ENCODE assay signal across 8 mouse cellular contexts in genomic region chr2:5378922-5379321, GRCm38 (mm10).
A peak's percentile ranks its signal among the peaks of the same experiment; 100 is the strongest.
DNase-seq lines count a peak whose midpoint lies in the region; ATAC-seq lines count a peak whose summit lies in the region.
"Not testable (repeated sequence)": the region's sequence is repeated elsewhere in the genome, so short reads cannot be mapped to it uniquely, and the experiment has no call there.

No protein-coding gene starts in this region.

- not testable (repeated sequence) for H3K27me3 ChIP-seq in hindbrain, embryonic 10.5 days (ENCODE audit: insufficient read depth, poor library complexity, severe bottlenecking); limb, embryonic 11.5 days (ENCODE audit: control insufficient read depth, insufficient read depth, low read length); midbrain, embryonic 11.5 days (ENCODE audit: control insufficient read depth, insufficient read depth, low read length)

- not testable (repeated sequence) for H3K36me3 ChIP-seq in hindbrain, embryonic 10.5 days; limb, embryonic 11.5 days (ENCODE audit: control insufficient read depth, insufficient read depth, low read length); midbrain, embryonic 11.5 days (ENCODE audit: control insufficient read depth, insufficient read depth, low read length)

- not testable (repeated sequence) for H3K9me3 ChIP-seq in hindbrain, embryonic 10.5 days; limb, embryonic 11.5 days (ENCODE audit: control insufficient read depth, low read length); midbrain, embryonic 11.5 days (ENCODE audit: control insufficient read depth, low read length)

- not testable (repeated sequence) for H3K9ac ChIP-seq in limb, embryonic 11.5 days (ENCODE audit: low read length); midbrain, embryonic 11.5 days (ENCODE audit: low read length)

- not testable (repeated sequence) for H3K27ac ChIP-seq in hindbrain, embryonic 10.5 days; limb, embryonic 11.5 days (replicated peaks; ENCODE audit: low read depth, low read length); midbrain, embryonic 11.5 days (ENCODE audit: low read depth, low read length)

- not testable (repeated sequence) for ATAC-seq in limb, embryonic 11.5 days (ENCODE audit: insufficient number of reproducible peaks, low FRiP score, low TSS enrichment, low read depth); midbrain, embryonic 11.5 days (ENCODE audit: low FRiP score)

- peak; percentile 71 for DNase-seq in A20 (ENCODE audit: low read depth, low spot score)
- DNase-seq in R1 (ENCODE audit: low read depth, low spot score), result peak; percentile 66
- DNase-seq in embryo, embryonic 9.5 days (ENCODE audit: extremely low spot score), result peak; percentile 89
- peak; percentile 79 for DNase-seq in hindbrain, embryonic 10.5 days (ENCODE audit: low spot score)
- DNase-seq in kidney, adult 9 months, result peak; percentile 51
- DNase-seq in limb, embryonic 11.5 days (ENCODE audit: low spot score), result peak; percentile 63
- peak; percentile 93 for DNase-seq in midbrain, embryonic 11.5 days (ENCODE audit: low spot score, missing footprints)
- DNase-seq in thymus, postnatal 0 days (ENCODE audit: low spot score), result peak; percentile 54

- peaks cover 28% of the 10 kb centered on the region for H3K4me1 ChIP-seq in hindbrain, embryonic 10.5 days (replicated peaks)
- H3K4me1 ChIP-seq in limb, embryonic 11.5 days (ENCODE audit: control insufficient read depth, insufficient read depth, low read length); midbrain, embryonic 11.5 days (ENCODE audit: control insufficient read depth, insufficient read depth, low read length): not testable (repeated sequence)

- H3K4me3 ChIP-seq in hindbrain, embryonic 10.5 days; limb, embryonic 11.5 days (ENCODE audit: low read depth, low read length); midbrain, embryonic 11.5 days (ENCODE audit: low read depth, low read length): not testable (repeated sequence)

- not testable (repeated sequence) for H3K4me2 ChIP-seq in limb, embryonic 11.5 days (ENCODE audit: low read depth, severe bottlenecking); midbrain, embryonic 11.5 days

- WGBS in hindbrain, embryonic 10.5 days, result 57% methylated on average over 18 of the region's 18 CpGs
- 64% methylated on average over 18 of the region's 18 CpGs for WGBS in limb, embryonic 11.5 days
- WGBS in midbrain, embryonic 11.5 days, result 57% methylated on average over 18 of the region's 18 CpGs
